Mouse (Mus musculus) heart, postnatal 0 days (tissue): Measurements from ENCODE around the gene Mettl25. TPM values are rescaled to one million over a fixed set of nuclear protein-coding genes. Genes with fewer than 3 reads are reported as not detected.
A peak's percentile ranks its signal among the peaks of the same experiment; 100 is the strongest.

Experiments used
- ATAC-seq: fragments of 200-750 bp; cut with Nextera tagmentation; 2 replicates; pipeline ENCODE4 v1.8.0; 2017; ENCODE audit warnings: low read depth, moderate number of reproducible peaks, moderate library complexity; ENCODE audit not compliant: insufficient read depth
- DNase-seq: peaks from one replicate; pipeline ENCODE4 v3.0.0-alpha.2; 2016; ENCODE audit warnings: low spot score
- H3K27ac ChIP-seq: fragments of 300-500 bp; sonication (generic); 2 replicates; pipeline ENCODE4 v1.5.1; 2014; ENCODE audit warnings: low read depth, mild to moderate bottlenecking
- H3K27me3 ChIP-seq: fragments of 300-500 bp; sonication (generic); 2 replicates; pipeline ENCODE4 v1.6.1; 2014; ENCODE audit warnings: low read length, mixed read lengths; ENCODE audit not compliant: control insufficient read depth, insufficient read depth
- H3K36me3 ChIP-seq: fragments of 300-500 bp; sonication (generic); replicated peaks from 2 replicates; pipeline ENCODE4 v1.6.1; 2014; ENCODE audit warnings: low read length, mixed read lengths; ENCODE audit not compliant: control insufficient read depth, insufficient read depth
- H3K4me1 ChIP-seq: fragments of 300-500 bp; sonication (generic); 2 replicates; pipeline ENCODE4 v1.6.1; 2014; ENCODE audit warnings: antibody characterized with exemption; ENCODE audit not compliant: control insufficient read depth, insufficient read depth
- H3K4me2 ChIP-seq: fragments of 300-500 bp; sonication (generic); 2 replicates; pipeline ENCODE4 v1.6.1; 2014; ENCODE audit warnings: low read depth, mild to moderate bottlenecking, low read length, moderate library complexity
- H3K4me3 ChIP-seq: fragments of 300-500 bp; sonication (generic); 2 replicates; pipeline ENCODE4 v1.5.1; 2014; ENCODE audit warnings: low read depth, low read length
- H3K9ac ChIP-seq: fragments of 300-500 bp; sonication (generic); replicated peaks from 2 replicates; pipeline ENCODE4 v1.6.1; 2014; ENCODE audit warnings: low read depth, low read length, mixed read lengths
- H3K9me3 ChIP-seq: fragments of 300-500 bp; sonication (generic); replicated peaks from 2 replicates; pipeline ENCODE4 v1.6.1; 2016; ENCODE audit warnings: low read length; ENCODE audit not compliant: control insufficient read depth
- CTCF ChIP-seq: IDR thresholded peaks from 2 replicates; pipeline ENCODE4 v1.5.1; 2016; ENCODE audit warnings: antibody characterized with exemption, control low read depth, low read depth
- EP300 ChIP-seq: IDR thresholded peaks from 2 replicates; pipeline ENCODE4 v1.6.1; 2016; ENCODE audit warnings: antibody characterized with exemption, low read depth
- WGBS: fragments of 180-500 bp; shearing (Covaris S2); extraction: QIAGEN DNeasy Blood & Tissue Kit; methylation state at CpG from one replicate; pipeline ENCODE4 v1.1.7; 2014; 5-methylcytosine and 5-hydroxymethylcytosine counted together
- polyA plus RNA-seq: library from polyadenylated mRNA; unstranded; fragments of >200 nt; fragmentation: Nextera tagmentation; extraction: Ambion mirVana; gene quantifications from 2 replicates; pipeline ENCODE4 v1.2.1, GENCODE M21; 2015
- total RNA-seq: library from RNA; depleted of rRNA; stranded (reverse); fragments of >200 nt; gene quantifications from 2 replicates; pipeline ENCODE4 v1.2.3, GENCODE M21; 2014; ENCODE audit warnings: low replicate concordance

Mettl25 gene
- total and polyA plus RNA-seq, 2 experiments from 2014 or later: 8.1 to 10.3 TPM

DNA sequence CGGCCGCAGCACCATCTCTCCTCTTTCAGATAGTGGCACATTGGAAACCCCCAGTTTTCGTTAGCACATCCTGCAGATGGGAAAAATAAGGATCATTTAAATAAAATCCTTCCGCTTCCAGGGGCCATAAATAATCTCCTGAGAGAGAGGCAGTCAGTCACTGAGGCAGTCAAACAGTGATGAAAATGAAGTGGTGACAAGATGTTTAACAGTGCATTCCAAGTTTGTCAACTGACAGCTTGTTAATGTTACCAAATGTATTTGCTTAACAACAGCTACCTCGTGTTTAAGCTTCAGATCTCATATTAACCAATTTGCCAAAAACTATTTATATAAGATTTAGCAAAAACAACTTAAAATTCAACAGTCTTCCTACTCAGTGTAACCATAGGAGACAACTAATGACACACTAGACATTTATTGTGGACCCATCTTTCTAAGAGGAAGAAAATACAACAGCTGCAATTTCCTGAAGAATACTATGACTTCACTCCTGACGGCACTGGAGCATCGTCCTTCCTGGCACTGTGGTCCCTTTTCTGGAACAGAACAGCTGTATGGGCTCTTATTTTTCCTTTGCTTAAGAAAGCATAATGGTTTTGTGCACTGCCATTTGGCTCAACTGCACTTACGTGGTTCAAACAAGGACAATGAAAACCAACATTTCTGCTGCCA, 43.8 kb downstream of the Mettl25 start:
- H3K9me3 ChIP-seq: no peaks in the 10 kb centered on the region

DNA sequence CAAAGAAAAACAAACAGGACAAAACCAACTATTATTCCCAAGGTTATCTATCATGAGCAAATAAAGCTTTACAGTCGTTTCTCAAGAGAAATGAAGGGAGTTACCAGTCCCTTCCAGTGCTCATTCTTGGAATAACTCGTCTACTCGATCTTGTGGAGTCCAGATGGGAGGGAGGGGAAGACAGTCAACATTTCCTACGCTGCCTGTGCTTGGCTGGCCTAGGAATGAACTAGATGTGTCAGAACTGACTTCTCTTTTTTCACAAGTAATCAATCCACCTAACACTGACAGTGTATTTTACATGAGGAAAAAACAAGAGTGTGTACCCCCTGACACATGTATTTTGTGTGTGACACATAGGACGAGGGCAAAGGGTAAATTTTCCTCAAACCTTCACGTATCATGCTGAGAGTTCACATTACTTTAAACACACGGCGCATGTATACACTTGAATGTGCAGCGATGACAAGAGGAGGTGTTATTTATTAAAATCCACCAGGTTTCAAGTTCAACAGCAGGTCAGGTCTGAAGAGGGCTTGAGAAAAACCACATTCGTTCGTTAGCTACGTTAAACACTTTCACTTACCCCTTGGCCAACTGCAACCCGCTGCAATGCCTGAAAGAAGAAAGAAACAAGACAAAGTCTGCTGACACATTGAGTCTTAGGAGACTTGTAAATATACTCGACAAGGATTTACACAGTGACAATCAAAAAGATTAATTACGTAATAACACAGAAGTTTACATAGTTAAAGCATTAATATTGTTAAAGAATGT, 47.2 kb downstream of the Mettl25 start:
- no peaks in the 10 kb centered on the region for H3K4me1 ChIP-seq
- H3K4me2 ChIP-seq: no peak overlapping the region
- ATAC-seq: no peak
- no peak overlapping the region for H3K4me3 ChIP-seq
- no peak overlapping the region for H3K9ac ChIP-seq
- no peak overlapping the region for H3K27ac ChIP-seq
- no peak for TF ChIP-seq CTCF
- no peak for TF ChIP-seq EP300
- no peaks in the 10 kb centered on the region for H3K27me3 ChIP-seq
- no peaks in the 10 kb centered on the region for H3K9me3 ChIP-seq
- DNase-seq: no peak
- H3K36me3 ChIP-seq: peaks cover 13% of the 10 kb centered on the region; the same call in 1 of the 2 replicates
- WGBS: 61% methylated on average over 15 of the region's 15 CpGs

More for the DNA sequence above, 43.8 kb downstream of the Mettl25 start:
- H3K36me3 ChIP-seq: peaks cover 8% of the 10 kb centered on the region; the same call in 1 of the 2 replicates
- no peak overlapping the region for H3K9ac ChIP-seq
- H3K27ac ChIP-seq: no peak overlapping the region
- H3K27me3 ChIP-seq: no peaks in the 10 kb centered on the region
- ATAC-seq (no peak), DNase-seq (no peak)
- no peak overlapping the region for H3K4me3 ChIP-seq
- H3K4me1 ChIP-seq: no peaks in the 10 kb centered on the region
- no peak overlapping the region for H3K4me2 ChIP-seq
- TF ChIP-seq CTCF (no peak), EP300 (no peak)
- 57% methylated on average over 8 of the region's 8 CpGs for WGBS

DNA sequence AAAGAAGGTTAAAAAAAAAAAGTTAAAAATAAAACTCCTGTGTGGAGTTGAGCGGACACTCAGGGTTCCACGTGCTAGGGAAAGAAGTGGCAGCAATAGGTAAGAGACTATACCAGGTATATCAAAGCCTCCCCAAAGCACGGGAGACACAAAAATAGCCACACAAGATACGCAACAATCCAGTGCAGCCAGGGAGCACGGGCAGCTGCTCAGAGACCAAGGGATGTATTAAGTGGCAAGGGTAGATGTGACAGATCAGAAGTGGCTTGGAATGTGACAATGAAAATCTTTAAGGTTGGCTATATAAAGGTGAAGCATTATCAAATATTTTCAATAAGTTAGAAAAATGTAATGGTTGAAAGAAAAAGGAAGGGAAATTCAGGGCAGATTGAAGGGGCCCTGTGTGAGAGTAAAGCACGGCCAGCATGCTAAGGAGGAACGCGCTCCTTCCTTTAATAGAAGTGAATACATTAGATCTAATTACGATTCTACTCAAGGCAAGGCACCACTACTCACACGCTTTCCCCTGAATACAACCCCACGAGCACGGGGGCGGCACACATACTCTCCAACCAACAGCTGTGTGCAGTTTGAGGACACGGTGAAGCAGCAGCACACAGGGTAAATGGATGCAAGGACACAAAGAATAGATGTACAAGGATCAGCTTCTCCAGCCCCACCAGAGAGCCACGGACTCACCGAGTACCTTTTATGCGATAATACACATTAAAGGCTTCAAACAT, 52.3 kb downstream of the Mettl25 start:
- no peak for TF ChIP-seq EP300
- no peak for TF ChIP-seq CTCF
- Histone ChIP-seq H3K27ac (no peak overlapping the region), H3K9me3 (no peaks in the 10 kb centered on the region), H3K4me3 (no peak overlapping the region), H3K36me3 (peaks cover 11% of the 10 kb centered on the region; the same call in 1 of the 2 replicates), H3K4me1 (no peaks in the 10 kb centered on the region), H3K27me3 (no peaks in the 10 kb centered on the region), H3K9ac (no peak overlapping the region), H3K4me2 (no peak overlapping the region)
- no peak for DNase-seq
- no peak for ATAC-seq
- 74% methylated on average over 17 of the region's 17 CpGs for WGBS

DNA sequence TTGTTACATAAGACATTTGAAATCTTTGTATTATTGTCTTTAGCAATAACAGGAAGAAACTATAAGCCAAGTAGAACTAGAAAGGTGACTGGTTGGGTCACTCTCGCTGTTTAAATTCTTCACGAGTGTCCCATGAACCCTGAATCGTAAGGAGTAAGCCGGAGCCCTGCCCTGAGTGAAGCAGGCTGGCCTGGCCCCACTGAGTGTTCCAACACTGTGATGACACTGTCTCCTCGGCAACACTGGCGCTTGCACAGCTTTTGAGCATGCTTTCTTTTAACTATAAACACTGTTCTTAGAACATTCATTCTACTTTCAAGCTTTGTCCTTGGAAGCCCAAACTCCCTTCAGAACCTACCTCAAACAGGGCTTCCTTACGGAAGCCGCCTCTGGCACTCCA, 57.4 kb downstream of the Mettl25 start:
- TF ChIP-seq CTCF (no peak), EP300 (no peak)
- Histone ChIP-seq H3K9ac (no peak overlapping the region), H3K4me3 (no peak overlapping the region), H3K4me1 (no peaks in the 10 kb centered on the region), H3K4me2 (no peak overlapping the region), H3K27ac (no peak overlapping the region), H3K36me3 (peaks cover 3% of the 10 kb centered on the region; the same call in 1 of the 2 replicates), H3K9me3 (no peaks in the 10 kb centered on the region), H3K27me3 (no peaks in the 10 kb centered on the region)
- 67% methylated on average over 8 of the region's 8 CpGs for WGBS
- ATAC-seq (no peak), DNase-seq (no peak)

DNA sequence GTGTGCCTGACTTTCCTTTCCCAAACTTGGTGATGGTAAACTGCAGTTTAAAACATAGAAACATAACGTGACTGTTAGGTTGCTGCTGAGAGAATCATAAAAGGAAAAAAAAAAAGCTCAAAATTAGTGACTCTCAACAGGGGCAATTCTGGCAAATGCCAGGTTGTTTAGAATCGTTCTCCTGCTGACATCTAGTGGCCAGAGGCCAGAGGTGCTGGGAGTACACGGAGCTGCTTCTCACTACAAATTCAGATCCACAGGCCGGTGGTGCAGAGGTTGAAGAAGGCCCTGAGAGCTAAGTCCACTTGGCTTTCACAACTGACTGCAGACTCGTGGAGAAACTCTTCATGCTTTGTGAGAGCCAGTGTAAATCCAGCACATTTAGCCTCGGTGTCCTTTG, 66.8 kb downstream of the Mettl25 start:
- peak; percentile 63 for ATAC-seq

More for the DNA sequence above, 66.8 kb downstream of the Mettl25 start:
- no peak overlapping the region for H3K4me2 ChIP-seq
- 9% methylated on average over 6 of the region's 6 CpGs for WGBS
- H3K27me3 ChIP-seq: no peaks in the 10 kb centered on the region
- no peak overlapping the region for H3K4me3 ChIP-seq
- TF ChIP-seq CTCF: peak; percentile 72
- TF ChIP-seq EP300: no peak
- H3K27ac ChIP-seq: no peak overlapping the region
- H3K36me3 ChIP-seq: no peaks in the 10 kb centered on the region
- H3K4me1 ChIP-seq: no peaks in the 10 kb centered on the region
- no peak overlapping the region for H3K9ac ChIP-seq
- H3K9me3 ChIP-seq: no peaks in the 10 kb centered on the region
- DNase-seq: peak; percentile 50
